Mouse (Mus musculus): ENCODE data around the gene Trim31. TPM values are rescaled to one million over a fixed set of nuclear protein-coding genes. Genes with fewer than 3 reads are reported as not detected.

The Trim31 gene
- total RNA-seq, 1 experiment: not detected

DNA sequence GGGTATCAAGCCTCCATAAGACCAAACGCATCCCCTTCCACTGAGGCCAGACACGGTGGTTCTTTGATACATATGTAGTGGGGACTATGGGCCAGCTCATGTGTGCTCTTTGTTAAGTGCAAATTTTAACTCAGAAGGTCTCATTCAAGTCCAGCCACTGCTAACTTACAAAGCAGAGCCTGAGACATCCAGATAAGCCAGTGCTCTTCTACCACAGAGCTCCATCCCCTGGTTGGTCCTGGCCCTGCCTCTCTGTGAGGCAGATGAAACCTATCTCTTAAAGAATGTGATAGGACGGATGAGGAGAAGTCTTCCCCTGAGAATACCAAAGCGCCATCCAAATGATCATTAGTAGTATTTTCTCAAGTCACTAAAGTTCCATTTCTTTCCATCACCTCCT is 1.5 kb downstream of the Trim31 start:
- in situ Hi-C loops (cut with MboI; ENCODE audit: low sequenced_read_pairs in 2 of 2, unreplicated experiment in 2 of 2): loop anchor here in 1 of 2 experiments (10.0 kb wide), 1 partner anchor 305 kb away; the partner anchor contains the start of gene Olfr94
- H3K9me3 ChIP-seq (ENCODE audit: control insufficient read depth, insufficient read depth, low read depth, low read length): no peaks in the 10 kb centered on the region
- no peak overlapping the region for H3K9ac ChIP-seq (ENCODE audit: insufficient read depth, low read depth, low read length, poor library complexity, severe bottlenecking)
- TF ChIP-seq CHD2 (IDR thresholded peaks at IDR 0.05; ENCODE audit: low read depth, low read length) (no peak), ZC3H11A (IDR thresholded peaks at IDR 0.05; ENCODE audit: borderline replicate concordance, low read depth, low read length) (no peak), HCFC1 (IDR thresholded peaks at IDR 0.05; ENCODE audit: borderline replicate concordance, insufficient read depth, low read length) (no peak), ZNF384 (IDR thresholded peaks at IDR 0.05; ENCODE audit: low read depth, low read length) (no peak), MAFK (IDR thresholded peaks at IDR 0.05; ENCODE audit: insufficient read depth, low read depth, low read length) (no peak)
- no peak overlapping the region for H3K4me3 ChIP-seq (ENCODE audit: insufficient read depth in 1 of 2, low read depth in 1 of 2, low read length in 2 of 2, poor library complexity in 1 of 2, severe bottlenecking in 1 of 2)
- H3K36me3 ChIP-seq (ENCODE audit: control insufficient read depth, insufficient read depth, low read length, poor library complexity, severe bottlenecking): no peaks in the 10 kb centered on the region
- peaks cover 3 to 4% of the 10 kb centered on the region in 2 experiments; a peak in 2 of 4 replicates for H3K4me1 ChIP-seq (ENCODE audit: control insufficient read depth in 2 of 2, insufficient read depth in 2 of 2, low read length in 2 of 2, poor library complexity in 1 of 2)
- no peak overlapping the region for H3K27ac ChIP-seq (ENCODE audit: insufficient read depth, low read depth, low read length, poor library complexity, severe bottlenecking)
- no peak for DNase-seq (ENCODE audit: low read depth, low spot score)

DNA sequence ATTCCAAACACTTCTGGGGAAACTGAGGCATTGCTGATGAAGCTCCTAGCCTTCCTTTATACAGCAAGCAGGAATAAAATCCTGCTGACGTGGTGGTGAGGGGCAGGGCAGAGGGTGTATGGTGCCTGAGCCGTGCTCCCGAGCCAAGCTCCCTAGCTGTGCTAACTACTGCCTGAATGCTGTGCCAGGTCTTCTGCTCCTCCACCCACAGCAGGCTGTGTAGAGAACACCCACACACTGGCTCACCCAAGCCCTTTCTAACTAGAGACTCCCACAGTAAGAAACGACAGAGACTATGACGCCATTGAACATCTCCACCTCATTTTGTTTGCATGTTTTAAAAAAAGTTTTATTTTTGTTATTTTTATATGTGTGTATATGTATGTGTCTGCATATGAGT is 2.1 kb downstream of the Trim31 start:
- in situ Hi-C loops (cut with MboI; ENCODE audit: low sequenced_read_pairs in 2 of 2, unreplicated experiment in 2 of 2): no loop called here
- Histone ChIP-seq H3K9me3 (ENCODE audit: control insufficient read depth, insufficient read depth, low read depth, low read length) (no peaks in the 10 kb centered on the region), H3K27ac (ENCODE audit: insufficient read depth, low read depth, low read length, poor library complexity, severe bottlenecking) (no peak overlapping the region), H3K9ac (ENCODE audit: insufficient read depth, low read depth, low read length, poor library complexity, severe bottlenecking) (no peak overlapping the region), H3K4me1 (ENCODE audit: control insufficient read depth in 2 of 2, insufficient read depth in 2 of 2, low read length in 2 of 2, poor library complexity in 1 of 2) (peaks cover 3 to 4% of the 10 kb centered on the region in 2 experiments; a peak in 2 of 4 replicates), H3K36me3 (ENCODE audit: control insufficient read depth, insufficient read depth, low read length, poor library complexity, severe bottlenecking) (no peaks in the 10 kb centered on the region), H3K4me3 (ENCODE audit: insufficient read depth in 1 of 2, low read depth in 1 of 2, low read length in 2 of 2, poor library complexity in 1 of 2, severe bottlenecking in 1 of 2) (no peak overlapping the region)
- no peak for DNase-seq (ENCODE audit: low read depth, low spot score)
- TF ChIP-seq ZNF384 (IDR thresholded peaks at IDR 0.05; ENCODE audit: low read depth, low read length): no peak
- no peak for TF ChIP-seq CHD2 (IDR thresholded peaks at IDR 0.05; ENCODE audit: low read depth, low read length)
- no peak for TF ChIP-seq MAFK (IDR thresholded peaks at IDR 0.05; ENCODE audit: insufficient read depth, low read depth, low read length)
- no peak for TF ChIP-seq ZC3H11A (IDR thresholded peaks at IDR 0.05; ENCODE audit: borderline replicate concordance, low read depth, low read length)
- TF ChIP-seq HCFC1 (IDR thresholded peaks at IDR 0.05; ENCODE audit: borderline replicate concordance, insufficient read depth, low read length): no peak

DNA sequence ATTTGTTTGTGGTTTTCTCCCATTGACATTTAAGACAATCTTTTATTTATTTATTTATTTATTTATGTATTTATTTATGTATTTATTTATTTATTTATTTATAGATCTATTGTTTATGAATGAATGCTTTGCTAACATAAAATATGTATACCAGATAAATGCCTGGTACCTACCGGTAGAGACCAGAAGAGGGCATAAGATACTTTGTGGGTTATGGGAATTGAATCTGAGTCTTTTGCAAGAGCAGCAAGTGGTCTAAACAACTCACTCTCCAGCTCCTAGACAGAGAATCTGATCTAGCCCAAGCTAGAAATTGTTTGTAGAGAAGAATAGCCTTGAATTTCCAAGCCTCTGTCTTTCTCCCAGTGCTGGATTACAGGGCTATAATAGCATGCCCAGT is 2.8 kb downstream of the Trim31 start:
- Histone ChIP-seq H3K4me3 (ENCODE audit: insufficient read depth in 1 of 2, low read depth in 1 of 2, low read length in 2 of 2, poor library complexity in 1 of 2, severe bottlenecking in 1 of 2) (no peak overlapping the region), H3K9me3 (ENCODE audit: control insufficient read depth, insufficient read depth, low read depth, low read length) (no peaks in the 10 kb centered on the region), H3K4me1 (ENCODE audit: control insufficient read depth in 2 of 2, insufficient read depth in 2 of 2, low read length in 2 of 2, poor library complexity in 1 of 2) (peaks cover 3 to 4% of the 10 kb centered on the region in 2 experiments; a peak in 2 of 4 replicates), H3K27ac (ENCODE audit: insufficient read depth, low read depth, low read length, poor library complexity, severe bottlenecking) (no peak overlapping the region), H3K36me3 (ENCODE audit: control insufficient read depth, insufficient read depth, low read length, poor library complexity, severe bottlenecking) (no peaks in the 10 kb centered on the region), H3K9ac (ENCODE audit: insufficient read depth, low read depth, low read length, poor library complexity, severe bottlenecking) (no peak overlapping the region)
- in situ Hi-C loops (cut with MboI; ENCODE audit: low sequenced_read_pairs in 2 of 2, unreplicated experiment in 2 of 2): no loop called here
- TF ChIP-seq CHD2 (IDR thresholded peaks at IDR 0.05; ENCODE audit: low read depth, low read length) (no peak), HCFC1 (IDR thresholded peaks at IDR 0.05; ENCODE audit: borderline replicate concordance, insufficient read depth, low read length) (no peak), ZC3H11A (IDR thresholded peaks at IDR 0.05; ENCODE audit: borderline replicate concordance, low read depth, low read length) (no peak), ZNF384 (IDR thresholded peaks at IDR 0.05; ENCODE audit: low read depth, low read length) (no peak), MAFK (IDR thresholded peaks at IDR 0.05; ENCODE audit: insufficient read depth, low read depth, low read length) (no peak)
- no peak for DNase-seq (ENCODE audit: low read depth, low spot score)

DNA sequence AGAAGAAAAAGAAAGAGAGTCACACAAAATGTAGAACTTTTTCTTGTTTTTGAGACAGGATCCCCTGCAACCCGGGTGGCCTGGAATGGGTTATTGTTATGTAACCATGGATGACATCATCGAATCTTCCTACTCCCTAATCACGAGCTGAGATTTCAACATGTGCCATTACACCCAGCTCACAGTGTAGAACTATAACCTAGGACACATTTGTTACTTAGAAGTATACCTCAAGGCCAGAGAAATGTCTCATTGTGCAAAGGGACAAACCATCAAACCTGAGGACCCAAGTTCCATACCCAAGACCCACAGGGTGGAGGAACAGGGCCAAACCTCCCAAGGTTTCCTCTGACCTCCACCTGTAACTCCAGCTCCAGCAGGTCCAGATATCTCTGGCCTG is 5.7 kb downstream of the Trim31 start:
- no peak overlapping the region for H3K4me3 ChIP-seq (ENCODE audit: insufficient read depth in 1 of 2, low read depth in 1 of 2, low read length in 2 of 2, poor library complexity in 1 of 2, severe bottlenecking in 1 of 2)
- in situ Hi-C loops (cut with MboI; ENCODE audit: low sequenced_read_pairs in 2 of 2, unreplicated experiment in 2 of 2): no loop called here
- H3K27ac ChIP-seq (ENCODE audit: insufficient read depth, low read depth, low read length, poor library complexity, severe bottlenecking): no peak overlapping the region
- H3K9ac ChIP-seq (ENCODE audit: insufficient read depth, low read depth, low read length, poor library complexity, severe bottlenecking): no peak overlapping the region
- H3K4me1 ChIP-seq (ENCODE audit: control insufficient read depth in 2 of 2, insufficient read depth in 2 of 2, low read length in 2 of 2, poor library complexity in 1 of 2): peaks cover 3 to 4% of the 10 kb centered on the region in 2 experiments; a peak in 2 of 4 replicates
- no peak for DNase-seq (ENCODE audit: low read depth, low spot score)
- H3K36me3 ChIP-seq (ENCODE audit: control insufficient read depth, insufficient read depth, low read length, poor library complexity, severe bottlenecking): no peaks in the 10 kb centered on the region
- TF ChIP-seq ZNF384 (IDR thresholded peaks at IDR 0.05; ENCODE audit: low read depth, low read length): no peak
- TF ChIP-seq CHD2 (IDR thresholded peaks at IDR 0.05; ENCODE audit: low read depth, low read length): no peak
- TF ChIP-seq MAFK (IDR thresholded peaks at IDR 0.05; ENCODE audit: insufficient read depth, low read depth, low read length): no peak
- no peak for TF ChIP-seq HCFC1 (IDR thresholded peaks at IDR 0.05; ENCODE audit: borderline replicate concordance, insufficient read depth, low read length)
- TF ChIP-seq ZC3H11A (IDR thresholded peaks at IDR 0.05; ENCODE audit: borderline replicate concordance, low read depth, low read length): no peak
- no peaks in the 10 kb centered on the region for H3K9me3 ChIP-seq (ENCODE audit: control insufficient read depth, insufficient read depth, low read depth, low read length)

Data from ES-E14 (cell line).